Mouse (Mus musculus): ENCODE results near the gene Med27.

- TF ChIP-seq CTCF (IDR thresholded peaks at IDR 0.05; ENCODE audit: borderline replicate concordance, control insufficient read depth, extremely low read depth, insufficient read depth, low read length, poor library complexity) (no peak), POLR2A (IDR thresholded peaks at IDR 0.05; ENCODE audit: control insufficient read depth, extremely low read depth, insufficient read depth, low read length, poor library complexity) (no peak)
Measured at GRCm38 (mm10) chr2:29532921-29533320, 186.3 kb downstream of the Med27 start.
